Mouse (Mus musculus) testis, postnatal 14 days (tissue): ENCODE measurements around the gene Lce3f.

Source experiments
- DNase-seq: peaks from one replicate; pipeline ENCODE4 v3.0.0; 2021; ENCODE audit warnings: low spot score

Gene Lce3f

GRCm38 (mm10) chr3:92991926-92992325 lies at the start of gene Lce3f:
Gene Lce3f, plus strand, starts transcription at chr3:92992226.
- DNase-seq: no peak

- no peak for DNase-seq
Observed at GRCm38 (mm10) chr3:92944186-92944585, 47.8 kb upstream of the Lce3f start, which contains the start of gene Lce3c. Gene Lce3c, plus strand, starts transcription at chr3:92944486.

GRCm38 (mm10) chr3:92957090-92957489 lies 34.9 kb upstream of the Lce3f start, which contains the start of gene Lce3d:
Gene Lce3d, plus strand, starts transcription at chr3:92957390.
- no peak for DNase-seq

GRCm38 (mm10) chr3:92966761-92967160 lies 25.3 kb upstream of the Lce3f start, which contains the start of gene Lce3e:
Gene Lce3e, plus strand, starts transcription at chr3:92967061.
- no peak for DNase-seq

GRCm38 (mm10) chr3:92978484-92978883 lies 13.5 kb upstream of the Lce3f start:
- DNase-seq: no peak

- peak; percentile 64 for DNase-seq
Observed at GRCm38 (mm10) chr3:92998691-92999090, 6.7 kb downstream of the Lce3f start.

- no peak for DNase-seq
Observed at GRCm38 (mm10) chr3:93000621-93001020, 8.6 kb downstream of the Lce3f start.

- no peak for DNase-seq
Observed at GRCm38 (mm10) chr3:93002843-93003242, 10.8 kb downstream of the Lce3f start.

- DNase-seq: peak; percentile 19
Observed at GRCm38 (mm10) chr3:93014378-93014801, 22.4 kb downstream of the Lce3f start.

GRCm38 (mm10) chr3:93014871-93015270 lies 22.8 kb downstream of the Lce3f start:
- no peak for DNase-seq

- no peak for DNase-seq
Observed at GRCm38 (mm10) chr3:93015460-93016104, 23.6 kb downstream of the Lce3f start, which contains the start of gene Crct1. Gene Crct1, minus strand, starts transcription at chr3:93015687.

- DNase-seq: no peak
Observed at GRCm38 (mm10) chr3:93018960-93019359, 26.9 kb downstream of the Lce3f start, which contains the start of gene Lce1m. Gene Lce1m, minus strand, starts transcription at chr3:93019060.

- no peak for DNase-seq
Observed at GRCm38 (mm10) chr3:93021171-93021570, 29.1 kb downstream of the Lce3f start.

GRCm38 (mm10) chr3:93023411-93024184 lies 31.6 kb downstream of the Lce3f start:
- DNase-seq: no peak

- DNase-seq: no peak
Observed at GRCm38 (mm10) chr3:93025486-93025885, 33.5 kb downstream of the Lce3f start.

GRCm38 (mm10) chr3:93031450-93031849 lies 39.4 kb downstream of the Lce3f start:
- DNase-seq: no peak
